Mouse (Mus musculus) telencephalon, adult 2 months (tissue): ENCODE data around the gene Cracr2a.
"Not testable (repeated sequence)": the region's sequence is repeated elsewhere in the genome, so short reads cannot be mapped to it uniquely, and the experiment has no call there.

ENCODE experiments used
- DNase-seq: peaks from one replicate; pipeline ENCODE4 v3.0.0-alpha.2; 2011; ENCODE audit warnings: low read depth, low spot score

Gene Cracr2a

DNA sequence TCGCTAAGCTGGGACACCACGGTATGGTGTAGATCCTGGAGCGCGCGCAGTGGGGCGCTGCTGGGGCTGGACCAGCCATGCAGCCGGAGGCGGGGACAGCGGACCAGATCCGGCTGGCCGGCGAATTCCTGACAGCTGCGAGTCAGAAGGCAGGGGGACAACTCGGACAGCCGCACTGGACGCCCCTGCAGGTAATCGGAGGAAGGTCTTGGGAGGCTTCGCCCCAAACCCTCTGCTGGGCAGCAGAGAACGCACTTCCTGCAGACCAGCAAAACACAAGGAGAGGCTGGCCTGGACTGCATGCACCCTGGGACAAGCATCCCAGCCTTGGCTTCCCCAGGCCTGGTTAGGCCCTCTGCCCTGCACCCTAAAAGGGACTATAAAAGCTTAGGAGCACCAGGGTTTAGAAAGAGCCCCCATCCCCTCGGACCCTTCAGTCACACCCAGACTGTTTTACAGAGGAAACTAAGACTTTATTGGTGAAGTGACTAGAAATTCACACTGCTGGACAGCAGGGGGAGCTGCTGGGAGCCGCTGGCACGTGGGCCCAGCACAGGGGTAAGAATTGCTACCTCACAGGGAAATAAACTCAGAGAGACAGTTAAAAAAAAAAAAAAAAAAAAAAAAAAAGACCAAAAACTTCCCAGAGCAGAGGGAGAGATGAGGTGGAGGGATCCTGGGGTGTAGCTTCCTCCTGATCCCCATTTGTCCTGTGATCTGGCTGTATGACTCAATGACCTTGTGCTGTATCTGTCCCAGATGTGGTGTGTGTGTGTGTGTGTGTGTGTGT lies at the start of gene Cracr2a:
Gene Cracr2a (plus strand): TSS at position 108 of the 790 bp plus-strand sequence.
- DNase-seq, result no peak

DNA sequence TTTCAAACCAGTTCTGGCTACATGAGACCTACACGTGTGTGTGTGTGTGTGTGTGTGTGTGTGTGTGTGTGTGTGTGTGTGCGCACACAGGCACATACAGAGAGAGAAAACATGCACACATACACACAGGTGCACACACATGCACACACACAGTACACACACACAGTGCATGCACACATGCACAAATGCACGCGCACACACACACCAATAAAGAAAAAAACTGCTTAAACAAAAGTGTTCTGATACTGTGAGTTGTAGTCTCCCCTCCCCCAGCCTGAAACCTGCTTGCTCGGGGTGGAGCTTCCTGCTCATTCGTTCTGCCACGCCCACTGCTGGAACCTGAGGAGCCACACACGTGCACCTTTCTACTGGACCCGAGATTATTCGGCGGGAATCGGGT lies 47.4 kb upstream of the Cracr2a start:
- DNase-seq, result not testable (repeated sequence)

DNA sequence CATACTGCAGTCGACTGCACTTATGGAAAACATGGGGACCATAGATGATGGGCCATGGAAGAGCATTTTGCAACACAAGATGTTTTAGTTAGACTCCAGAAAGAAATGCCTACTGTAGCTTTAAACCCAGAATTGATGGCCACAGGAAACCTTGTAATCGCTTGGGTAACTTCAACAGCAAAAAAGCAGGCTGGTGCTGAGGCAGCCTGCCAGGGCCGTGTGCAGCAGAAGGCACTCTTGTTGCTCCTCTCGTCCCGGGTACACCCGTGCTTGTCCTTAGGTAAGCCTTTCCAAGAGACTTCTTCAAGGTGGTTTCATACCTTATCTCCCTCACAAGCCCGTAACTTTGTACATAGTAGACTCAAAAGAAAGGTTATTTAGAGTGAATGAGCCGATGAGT lies 40.0 kb upstream of the Cracr2a start:
- DNase-seq, result no peak

DNA sequence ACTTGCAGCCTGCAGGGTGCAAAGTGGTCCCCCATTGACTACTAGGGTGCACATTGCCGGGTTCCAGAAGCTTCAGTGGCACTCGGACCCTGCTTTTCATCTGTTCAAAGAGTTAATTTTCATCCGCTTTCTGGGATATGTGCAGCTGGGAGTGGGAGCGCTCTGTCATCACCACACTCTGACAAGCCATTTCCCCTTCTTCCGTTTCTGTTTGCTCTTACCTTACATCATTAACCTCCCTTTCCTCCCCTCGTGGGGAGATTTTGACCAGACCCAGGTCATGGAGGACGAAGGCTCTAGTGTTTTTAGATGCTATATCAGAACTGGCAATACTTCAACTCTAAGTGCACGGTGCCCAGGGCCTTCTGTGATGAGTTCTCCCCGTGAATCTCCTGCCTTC lies 38.8 kb upstream of the Cracr2a start:
- no peak for DNase-seq

GRCm38 (mm10) chr6:127524442-127524841 lies 36.7 kb upstream of the Cracr2a start:
- DNase-seq, result peak; percentile 43

- DNase-seq, result no peak
Observed at GRCm38 (mm10) chr6:127528625-127529024, 32.5 kb upstream of the Cracr2a start.

DNA sequence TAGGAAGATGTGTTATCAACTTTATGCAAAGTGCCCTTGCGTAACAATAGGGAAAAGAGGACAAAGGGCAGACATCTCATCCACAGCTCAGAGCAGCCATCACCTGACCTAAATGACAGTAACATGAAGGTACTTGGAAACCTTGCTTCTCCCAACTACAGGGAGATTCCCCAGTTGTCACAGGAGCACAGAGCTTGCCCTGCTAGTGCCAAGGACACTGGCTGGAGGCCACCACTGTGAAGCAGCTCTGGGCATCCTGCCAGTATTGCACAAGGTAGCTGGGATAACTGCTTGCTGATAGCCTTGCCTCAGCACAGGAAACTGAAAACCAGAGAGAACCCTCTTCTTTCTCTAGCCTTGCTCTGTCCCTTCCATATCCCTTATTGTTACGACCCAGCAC lies 31.7 kb upstream of the Cracr2a start:
- DNase-seq, result no peak

DNA sequence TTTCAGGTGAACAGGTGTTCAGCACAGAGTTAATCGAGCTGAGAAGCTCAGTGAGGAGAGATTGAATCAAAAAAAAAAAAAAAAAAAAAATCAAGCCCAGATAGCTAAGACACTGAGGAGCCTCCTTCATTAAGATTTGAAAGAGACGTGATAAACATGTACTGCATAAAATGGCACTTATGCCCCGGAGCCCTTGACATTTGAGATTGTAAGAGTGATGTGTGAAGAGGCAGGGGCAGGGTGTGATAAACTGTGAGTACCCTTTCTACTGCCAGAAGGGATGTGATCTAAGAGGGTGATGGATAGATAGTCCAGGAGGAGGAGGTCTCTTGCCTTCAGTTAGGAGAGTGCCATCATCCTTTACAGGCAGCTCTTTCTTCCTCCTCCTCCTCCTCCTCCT lies 30.9 kb upstream of the Cracr2a start:
- DNase-seq, result no peak

DNA sequence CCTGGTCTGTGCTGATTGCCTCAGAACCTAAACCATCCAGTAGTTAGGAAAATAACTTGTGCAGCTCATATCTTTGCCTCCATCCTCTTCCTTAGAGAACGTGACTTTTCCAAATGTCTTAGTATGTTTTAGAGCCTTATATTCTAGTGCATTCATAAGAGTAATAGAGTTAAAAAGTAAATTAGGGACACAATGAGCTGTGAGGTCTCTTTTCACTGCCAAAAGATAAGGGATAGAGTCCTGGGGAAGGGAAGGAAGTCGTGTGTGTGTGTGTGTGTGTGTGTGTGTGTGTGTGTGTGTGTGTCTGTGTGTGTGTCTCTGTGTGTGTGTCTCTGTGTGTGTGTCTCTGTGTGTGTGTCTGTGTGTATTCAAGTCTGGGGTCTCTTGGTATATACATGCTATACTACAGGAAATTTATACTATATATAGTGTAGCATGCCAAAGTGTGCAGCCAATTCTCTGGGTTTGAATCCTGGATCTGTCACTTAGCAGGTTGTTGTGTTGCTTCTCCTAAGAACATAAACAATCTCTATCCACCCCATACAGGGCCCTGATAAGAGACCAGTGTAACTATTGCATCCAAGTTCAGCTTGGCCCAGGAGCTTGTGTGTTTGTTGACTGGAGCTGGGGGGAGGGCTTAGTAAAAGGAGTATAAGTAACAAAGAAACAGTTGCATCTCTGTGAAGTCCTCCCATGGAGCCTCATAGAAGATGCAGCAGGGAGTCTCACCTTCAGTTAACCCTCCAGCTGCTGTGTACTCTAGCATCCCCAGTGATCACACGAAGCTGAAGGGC lies 29.5 kb upstream of the Cracr2a start:
- no peak for DNase-seq

DNA sequence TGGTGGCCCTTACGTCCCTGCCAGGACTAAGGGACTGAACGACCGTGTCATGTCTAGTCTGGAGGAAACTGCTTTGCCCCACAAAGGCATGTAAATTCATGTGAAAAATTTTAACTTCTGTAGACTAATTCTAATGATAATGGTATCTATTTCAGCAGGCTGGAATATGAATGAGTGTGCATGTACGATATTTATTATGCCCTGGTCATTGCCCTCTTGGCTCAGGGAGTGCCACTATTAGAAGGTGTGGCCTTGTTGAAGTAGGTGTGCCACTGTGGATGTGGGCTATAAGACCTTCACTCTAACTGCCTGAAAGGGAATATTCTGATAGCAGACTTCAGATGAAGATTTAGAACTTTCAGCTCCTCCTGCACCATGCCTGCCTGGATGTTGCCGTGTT lies 28.8 kb upstream of the Cracr2a start:
- no peak for DNase-seq

GRCm38 (mm10) chr6:127533766-127534165 lies 27.4 kb upstream of the Cracr2a start:
- DNase-seq, result no peak

GRCm38 (mm10) chr6:127537035-127537434 lies 24.1 kb upstream of the Cracr2a start:
- DNase-seq, result no peak

GRCm38 (mm10) chr6:127538118-127538517 lies 23.0 kb upstream of the Cracr2a start:
- no peak for DNase-seq

- DNase-seq, result no peak
Observed at GRCm38 (mm10) chr6:127539226-127539625, 21.9 kb upstream of the Cracr2a start.

DNA sequence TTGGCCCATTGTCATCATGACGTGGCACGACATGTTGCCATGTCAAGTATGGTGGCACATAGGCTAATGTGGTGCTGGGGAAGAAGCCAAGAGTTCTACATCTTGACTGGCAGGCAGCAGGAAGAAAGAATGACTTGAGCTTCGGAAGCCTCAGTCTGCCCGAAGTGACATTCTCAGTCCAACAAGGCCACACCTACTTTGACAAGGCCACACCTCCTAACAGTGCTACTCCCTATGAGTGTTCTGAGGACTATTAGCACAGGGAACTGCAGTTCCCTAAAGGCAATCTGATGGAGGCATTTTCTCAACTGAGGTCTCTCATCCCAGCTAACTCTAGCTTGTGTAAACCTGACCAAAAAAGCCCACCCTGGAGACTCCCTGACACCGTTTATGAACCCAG lies 21.5 kb upstream of the Cracr2a start:
- DNase-seq, result no peak

GRCm38 (mm10) chr6:127540517-127540916 lies 20.6 kb upstream of the Cracr2a start:
- no peak for DNase-seq

DNA sequence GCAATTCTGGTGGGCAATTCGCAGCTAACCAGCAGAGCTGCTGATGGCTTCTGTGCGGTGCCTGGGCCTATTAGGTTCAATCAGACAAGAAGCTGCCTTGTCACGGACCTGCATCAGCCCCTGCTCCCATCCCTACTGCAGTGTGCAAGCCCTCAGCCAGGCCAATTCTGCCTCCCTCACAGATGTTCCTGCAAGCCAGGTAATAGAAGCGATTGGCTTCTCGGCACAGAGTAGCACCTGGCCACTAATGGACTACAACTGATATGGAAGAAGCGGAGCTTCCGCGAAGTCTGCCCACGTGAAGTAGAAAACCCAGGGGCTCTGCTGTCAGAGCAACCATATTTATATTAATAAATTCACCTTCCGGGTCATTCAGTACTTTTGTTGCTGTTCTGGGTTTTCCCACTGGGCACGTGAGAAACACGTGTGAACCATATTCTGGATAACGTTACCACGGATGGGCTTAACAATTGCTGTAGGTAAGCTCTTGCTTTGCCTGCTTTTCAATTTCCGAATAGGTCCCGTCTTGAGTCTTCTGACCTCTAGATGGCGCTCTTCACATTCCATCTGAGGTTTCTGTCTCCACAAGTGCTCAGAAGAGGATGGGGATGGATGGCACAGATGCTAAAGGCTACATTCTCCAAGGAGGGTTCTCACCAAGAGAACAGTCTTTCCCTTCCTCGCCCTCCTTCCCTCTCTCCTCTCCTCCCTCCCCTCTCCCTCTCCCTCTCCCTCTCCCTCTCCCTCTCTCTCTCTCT lies 19.3 kb upstream of the Cracr2a start:
- DNase-seq, result peak; percentile 80

DNA sequence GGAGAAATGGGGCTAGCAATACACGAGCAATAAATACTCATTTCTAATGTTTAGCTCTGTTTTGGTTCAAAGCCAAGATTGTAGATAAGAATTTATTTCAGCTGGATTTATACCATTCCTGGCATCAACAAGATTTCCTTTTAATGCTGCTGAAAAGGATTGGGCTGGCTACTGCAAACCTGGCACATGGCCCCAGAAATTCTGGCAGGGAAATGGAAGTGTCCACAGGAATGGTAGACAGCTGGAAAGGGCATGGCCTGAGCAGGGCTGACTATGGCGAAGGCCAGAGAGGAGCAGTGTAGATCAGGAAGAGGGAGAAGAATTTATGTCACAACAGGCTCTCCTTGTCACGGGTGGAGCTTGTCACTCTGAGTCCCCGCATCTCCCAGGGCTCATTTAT lies 14.5 kb upstream of the Cracr2a start:
- DNase-seq, result no peak

DNA sequence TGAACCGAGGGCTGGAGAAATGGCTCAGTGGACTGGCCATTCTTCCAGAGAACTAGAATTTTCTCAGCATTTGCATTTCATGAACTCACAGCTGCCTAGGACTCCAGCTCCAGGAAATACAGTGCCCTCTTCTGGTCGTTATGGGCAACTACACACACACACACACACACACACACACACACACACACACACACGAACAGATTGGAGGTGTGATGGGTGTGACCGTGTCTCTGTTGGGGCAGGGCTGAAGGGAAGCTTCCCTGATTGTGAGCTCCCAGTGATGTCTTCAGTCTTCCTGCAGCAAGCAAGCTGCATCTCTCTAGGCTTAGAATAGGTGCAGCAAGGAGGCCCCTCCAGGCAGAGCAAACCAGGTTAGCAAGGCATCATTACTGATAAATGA lies 8.2 kb upstream of the Cracr2a start:
- DNase-seq, result no peak

DNA sequence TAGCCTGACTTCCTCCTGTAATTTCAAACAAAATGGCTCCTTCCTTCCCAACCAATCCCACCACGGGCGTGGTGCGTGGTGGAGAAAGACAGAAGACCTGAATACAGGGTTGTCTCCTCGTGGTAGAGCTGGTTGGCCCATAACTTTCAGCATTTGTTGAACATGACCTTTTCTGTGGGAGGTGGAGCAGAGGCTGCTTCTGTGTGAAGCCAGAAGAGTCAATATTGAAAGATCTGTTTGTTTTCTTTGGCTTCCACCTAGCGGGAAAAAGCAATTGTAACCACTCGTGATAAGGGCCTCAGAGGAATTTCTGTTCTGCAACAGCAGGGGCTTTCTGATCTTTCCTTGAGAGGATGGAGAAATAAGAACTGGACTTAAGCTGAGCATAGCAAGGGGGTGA lies 5.6 kb upstream of the Cracr2a start:
- DNase-seq, result no peak

GRCm38 (mm10) chr6:127560872-127561230 lies 287 bp upstream of the Cracr2a start:
- no peak for DNase-seq

GRCm38 (mm10) chr6:127563511-127563910 lies 2.4 kb downstream of the Cracr2a start:
- DNase-seq, result no peak
